Mouse (Mus musculus) thymus, adult 2 months (tissue): Measurements from ENCODE around the gene Olfr791.

Source experiments
- CTCF ChIP-seq: fragments of 200-500 bp; IDR thresholded peaks from 2 replicates; pipeline ENCODE4 v1.5.1; 2012; ENCODE audit warnings: mild to moderate bottlenecking, control low read depth, low read length, moderate library complexity, borderline replicate concordance; ENCODE audit not compliant: control insufficient read depth, poor library complexity, insufficient read depth; ENCODE audit errors: extremely low read depth
- POLR2A ChIP-seq: fragments of 200-500 bp; IDR thresholded peaks from 2 replicates; pipeline ENCODE4 v1.6.1; 2012; ENCODE audit warnings: mild to moderate bottlenecking, low read length, control low read depth, moderate library complexity; ENCODE audit not compliant: control insufficient read depth, poor library complexity, insufficient read depth; ENCODE audit errors: extremely low read depth

GRCm38 (mm10) chr10:129473256-129473655 lies 48.3 kb upstream of the Olfr791 start:
- TF ChIP-seq CTCF = no peak
- no peak for TF ChIP-seq POLR2A
